Comparison of ENCODE assay signal across 20 mouse cellular contexts in the genomic region with DNA sequence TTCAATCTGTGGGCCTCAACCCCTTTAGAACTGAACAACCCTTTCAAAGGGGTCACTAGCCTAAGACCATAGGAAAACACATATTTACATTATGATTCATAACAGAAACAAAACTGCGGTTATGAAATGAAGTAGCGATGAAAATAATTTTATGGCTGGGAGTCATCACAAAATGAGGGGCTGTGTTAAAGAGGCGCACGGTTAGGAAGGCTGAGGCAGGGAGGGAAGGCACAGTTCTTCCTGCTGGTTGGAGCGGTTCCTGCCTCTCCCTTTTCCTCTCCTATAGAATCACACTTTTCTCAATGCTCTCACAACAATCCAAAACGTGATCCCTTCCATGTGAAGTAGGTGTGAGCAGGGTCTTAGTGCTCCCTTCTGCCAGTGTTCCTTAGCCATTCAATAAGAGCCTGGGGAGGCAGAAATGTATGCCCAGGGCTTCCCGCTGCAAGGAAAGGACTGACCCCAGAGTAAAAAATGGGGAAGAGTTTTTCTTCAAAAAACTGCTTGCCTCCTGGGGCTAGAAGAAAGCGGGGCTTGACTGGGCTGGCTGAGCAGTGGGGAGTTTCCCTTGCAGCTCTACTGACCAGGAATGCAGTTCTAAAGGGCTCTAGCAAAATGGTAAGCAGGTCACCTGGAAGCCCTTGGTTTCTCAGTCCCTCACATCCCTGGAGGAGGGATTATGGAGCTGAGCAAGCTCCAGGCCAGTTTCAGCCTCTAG. TPM values are rescaled to one million over a fixed set of nuclear protein-coding genes. Genes with fewer than 3 reads are reported as not detected.
"Had no signal": no experiment of that assay in that cellular context is flagged by ENCODE, and none has a peak within 500 bp of the region (broad histone marks: within the 10 kb centered on the region; RNA-seq: fewer than 3 reads in every experiment).

No protein-coding gene starts in this region.

- H3K4me2 ChIP-seq: midbrain, embryonic 12.5 days; neural tube, embryonic 13.5 days had no signal

- H3K36me3 ChIP-seq: midbrain, embryonic 12.5 days; neural tube, embryonic 13.5 days had no signal

- H3K9ac ChIP-seq: liver, embryonic 14.5 days; midbrain, embryonic 12.5 days; neural tube, embryonic 13.5 days had no signal

- H3K9me3 ChIP-seq: midbrain, embryonic 12.5 days; neural tube, embryonic 13.5 days had no signal

- H3K4me3 ChIP-seq: layer of hippocampus, adult 2 months; midbrain, embryonic 12.5 days; myocyte; neural tube, embryonic 13.5 days had no signal

- DNase-seq: kidney, adult 18-20 months; kidney, postnatal 10 days; kidney, postnatal 4 days; left cerebral cortex, postnatal 4 days; lung, adult 18-20 months; retina, postnatal 1 day; thymus, postnatal 4 days had no signal

- H3K4me1 ChIP-seq: midbrain, embryonic 12.5 days; neural tube, embryonic 13.5 days had no signal

- H3K27ac ChIP-seq: layer of hippocampus, adult 2 months; liver, embryonic 14.5 days; midbrain, embryonic 12.5 days; neural tube, embryonic 13.5 days had no signal

RNA-seq across cellular contexts. Expression of gene Hoxa13, which starts 15.0 kb away (rescaled TPM):
- total RNA-seq: layer of hippocampus, adult 2 months; layer of hippocampus, postnatal 14 days; left cerebral cortex, adult 18-20 months; left cerebral cortex, postnatal 10 days; left cerebral cortex, postnatal 4 days; liver, adult 2 months had no signal
- polyA plus RNA-seq: kidney, embryonic 14.5 days; liver, adult 2 months; lung, embryonic 16.5 days; midbrain, embryonic 12.5 days; stomach, embryonic 16.5 days; thymus, postnatal 0 days had no signal

RNA-seq across cellular contexts. Expression of gene Hoxa11, which starts 30.1 kb away (rescaled TPM):
- total RNA-seq: layer of hippocampus, adult 2 months; layer of hippocampus, postnatal 14 days; left cerebral cortex, adult 18-20 months; left cerebral cortex, postnatal 10 days; left cerebral cortex, postnatal 4 days; liver, adult 2 months had no signal
- polyA plus RNA-seq: liver, adult 2 months; liver, embryonic 14.5 days; lung, embryonic 16.5 days; midbrain, embryonic 12.5 days; stomach, embryonic 16.5 days; thymus, postnatal 0 days had no signal

RNA-seq across cellular contexts. Expression of gene Hoxa10, which starts 35.1 kb away (rescaled TPM):
- total RNA-seq: layer of hippocampus, adult 2 months; layer of hippocampus, postnatal 14 days; left cerebral cortex, adult 18-20 months; left cerebral cortex, postnatal 10 days; left cerebral cortex, postnatal 4 days; liver, adult 2 months had no signal
- polyA plus RNA-seq: liver, adult 2 months; lung, embryonic 16.5 days; midbrain, embryonic 12.5 days had no signal

RNA-seq across cellular contexts. Expression of gene Evx1, which starts 37.6 kb away (rescaled TPM):
- total RNA-seq: layer of hippocampus, adult 2 months; layer of hippocampus, postnatal 14 days; left cerebral cortex, adult 18-20 months; left cerebral cortex, postnatal 10 days; left cerebral cortex, postnatal 4 days; liver, adult 2 months had no signal
- polyA plus RNA-seq: kidney, embryonic 14.5 days; liver, adult 2 months; liver, embryonic 14.5 days; lung, embryonic 16.5 days; myocyte; stomach, embryonic 16.5 days; thymus, postnatal 0 days had no signal

RNA-seq across cellular contexts. Expression of gene Hoxa9, which starts 44.8 kb away (rescaled TPM):
- total RNA-seq: layer of hippocampus, adult 2 months; layer of hippocampus, postnatal 14 days; left cerebral cortex, adult 18-20 months; left cerebral cortex, postnatal 10 days; left cerebral cortex, postnatal 4 days; liver, adult 2 months had no signal
- polyA plus RNA-seq: midbrain, embryonic 12.5 days had no signal
